Mouse (Mus musculus) hindbrain, embryonic 14.5 days (tissue): Measurements from ENCODE around the gene Gm20716. TPM values are rescaled to one million over a fixed set of nuclear protein-coding genes. Genes with fewer than 3 reads are reported as not detected.

ENCODE experiments used
- ATAC-seq: fragments of 200-750 bp; cut with Nextera tagmentation; 2 replicates; pipeline ENCODE4 v1.8.0; 2017; ENCODE audit warnings: moderate number of reproducible peaks, mild to moderate bottlenecking, moderate TSS enrichment, moderate library complexity; ENCODE audit not compliant: low FRiP score
- DNase-seq: peaks from one replicate; pipeline ENCODE4 v3.0.0-alpha.2; 2015; ENCODE audit warnings: low spot score
- H3K27ac ChIP-seq: fragments of 300-500 bp; sonication (generic); 2 replicates; pipeline ENCODE4 v1.5.1; 2014; ENCODE audit warnings: mild to moderate bottlenecking, moderate library complexity
- H3K27me3 ChIP-seq: fragments of 300-500 bp; sonication (generic); 2 replicates; pipeline ENCODE4 v1.6.1; 2014; ENCODE audit warnings: mild to moderate bottlenecking, low read length, mixed read lengths; ENCODE audit not compliant: control insufficient read depth, insufficient read depth
- H3K36me3 ChIP-seq: fragments of 300-500 bp; sonication (generic); replicated peaks from 2 replicates; pipeline ENCODE4 v1.6.1; 2014; ENCODE audit not compliant: control insufficient read depth, insufficient read depth
- H3K4me1 ChIP-seq: fragments of 300-500 bp; sonication (generic); replicated peaks from 2 replicates; pipeline ENCODE4 v1.6.1; 2014; ENCODE audit warnings: antibody characterized with exemption, low read length, mixed read lengths; ENCODE audit not compliant: control insufficient read depth, insufficient read depth
- H3K4me2 ChIP-seq: fragments of 300-500 bp; sonication (generic); replicated peaks from 2 replicates; pipeline ENCODE4 v1.6.1; 2014; ENCODE audit warnings: mild to moderate bottlenecking, moderate library complexity
- H3K4me3 ChIP-seq: fragments of 300-500 bp; sonication (generic); replicated peaks from 2 replicates; pipeline ENCODE4 v1.5.1; 2014; ENCODE audit warnings: mild to moderate bottlenecking, low read length
- H3K9ac ChIP-seq: fragments of 300-500 bp; sonication (generic); 2 replicates; pipeline ENCODE4 v1.6.1; 2014
- H3K9me3 ChIP-seq: fragments of 300-500 bp; sonication (generic); 2 replicates; pipeline ENCODE4 v1.6.1; 2016; ENCODE audit warnings: low read length; ENCODE audit not compliant: control insufficient read depth
- WGBS: fragments of 180-500 bp; shearing (Covaris S2); extraction: QIAGEN DNeasy Blood & Tissue Kit; methylation state at CpG from one replicate; pipeline ENCODE4 v1.1.7; 2014; 5-methylcytosine and 5-hydroxymethylcytosine counted together
- microRNA-seq: library from miRNA; unstranded; fragments of <30 nt; microRNA quantifications from one replicate; pipeline ENCODE4, GENCODE M21; 2016
- polyA plus RNA-seq: library from polyadenylated mRNA; unstranded; fragments of >200 nt; fragmentation: Nextera tagmentation; extraction: Ambion mirVana; gene quantifications from 2 replicates; pipeline ENCODE4 v1.2.1, GENCODE M21; 2014

Gm20716 gene
- polyA plus RNA-seq, 1 experiment from 2014 or later, result 26.3 TPM

DNA sequence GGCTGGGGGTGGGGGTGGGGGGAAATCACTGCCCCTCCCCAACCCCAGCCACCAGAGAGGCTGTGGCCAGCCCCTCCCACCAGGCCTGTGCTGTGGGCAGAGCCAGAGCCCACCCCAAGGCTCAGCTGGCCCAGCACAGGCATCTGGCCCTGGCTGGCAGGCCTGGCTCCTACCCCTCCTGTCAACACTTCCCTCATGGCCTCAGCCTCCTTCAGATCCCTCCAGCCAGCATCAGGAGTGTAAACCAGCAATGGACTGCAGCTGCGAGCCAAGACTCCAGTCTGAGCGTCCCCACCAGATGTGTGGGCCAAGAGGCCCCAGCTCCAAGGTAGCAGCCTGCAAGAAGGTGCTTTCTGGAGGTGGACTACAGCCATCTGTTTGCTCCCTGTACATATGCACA, 84.7 kb downstream of the Gm20716 start:
- no peak for DNase-seq
- Histone ChIP-seq H3K27ac (no peak overlapping the region), H3K4me1 (no peaks in the 10 kb centered on the region), H3K36me3 (no peaks in the 10 kb centered on the region), H3K4me2 (no peak overlapping the region), H3K9ac (no peak overlapping the region), H3K9me3 (no peaks in the 10 kb centered on the region), H3K4me3 (no peak overlapping the region), H3K27me3 (no peaks in the 10 kb centered on the region)
- 87% methylated on average over 2 of the region's 2 CpGs for WGBS
- no peak for ATAC-seq

DNA sequence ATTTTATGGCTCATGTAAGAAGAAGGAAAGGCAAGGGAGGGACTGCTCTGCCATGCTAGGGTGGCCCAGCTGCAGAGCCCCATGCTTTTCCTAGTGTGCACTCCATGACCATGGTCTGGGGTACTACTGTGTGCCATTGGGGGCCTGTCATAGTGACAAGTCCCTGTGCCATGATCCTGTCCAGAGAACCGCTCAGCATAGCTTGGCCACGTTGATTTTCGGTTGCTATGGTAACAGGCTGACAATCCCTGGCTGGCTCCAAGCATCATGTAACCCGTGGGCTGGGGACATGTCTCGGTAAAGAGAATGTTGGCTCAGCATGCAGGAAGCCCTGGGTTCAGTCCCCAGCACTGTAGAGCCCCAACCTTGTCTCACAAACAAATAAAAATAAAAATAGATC, 86.4 kb downstream of the Gm20716 start:
- Histone ChIP-seq H3K36me3 (no peaks in the 10 kb centered on the region), H3K4me3 (no peak overlapping the region), H3K27ac (peak overlapping the region; percentile 1; the same call in 1 of the 2 replicates), H3K4me1 (no peaks in the 10 kb centered on the region), H3K27me3 (no peaks in the 10 kb centered on the region), H3K9me3 (no peaks in the 10 kb centered on the region), H3K4me2 (no peak overlapping the region), H3K9ac (no peak overlapping the region)
- 26% methylated on average over 5 of the region's 5 CpGs for WGBS
- ATAC-seq, result no peak
- DNase-seq, result no peak

DNA sequence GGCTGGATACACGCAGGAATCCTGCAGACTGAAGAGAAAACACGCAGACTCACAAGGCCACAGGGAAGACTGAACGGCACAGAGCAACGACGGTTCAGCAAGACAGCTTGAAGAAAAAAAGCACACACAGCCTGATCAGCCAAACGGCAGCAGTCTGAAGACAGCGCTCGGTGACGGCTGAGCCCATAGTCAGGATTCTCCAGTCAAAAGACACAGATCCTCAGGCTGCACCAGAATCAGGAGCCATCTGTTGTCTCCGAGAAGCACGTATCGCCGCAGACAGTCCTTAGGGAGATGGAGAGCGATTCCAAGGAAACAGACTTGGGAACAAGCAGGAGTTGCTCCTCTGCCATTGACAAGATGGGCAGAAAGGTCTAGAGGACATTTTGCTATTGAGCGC, 93.0 kb downstream of the Gm20716 start:
- peak overlapping the region; percentile 41 for H3K27ac ChIP-seq
- no peaks in the 10 kb centered on the region for H3K36me3 ChIP-seq
- H3K4me3 ChIP-seq, result no peak overlapping the region
- no peaks in the 10 kb centered on the region for H3K4me1 ChIP-seq
- 54% methylated on average over 15 of the region's 15 CpGs for WGBS
- H3K27me3 ChIP-seq, result no peaks in the 10 kb centered on the region
- no peak for DNase-seq
- H3K4me2 ChIP-seq, result 0 out of 2 replicates have a peak overlapping the region, but pooled peaks have one; percentile 4
- H3K9ac ChIP-seq, result no peak overlapping the region
- ATAC-seq, result no peak
- H3K9me3 ChIP-seq, result no peaks in the 10 kb centered on the region

Small RNA genes lying within 50 kb of the gene (microRNA-seq; reads per million reads assigned to microRNA genes)
- gene Gm24561, result not detected

Other genes starting within 250 kb of the Gm20716 start
- 0.13 and 0.30 TPM in 2 replicates for gene Ripor3, start 219.7 kb downstream of the Gm20716 start, polyA plus RNA-seq
- 9.5 and 10.0 TPM in 2 replicates for gene Pard6b, start 149.4 kb downstream of the Gm20716 start, polyA plus RNA-seq
- gene Adnp, start 23.3 kb downstream of the Gm20716 start, polyA plus RNA-seq, result 4.7 and 5.4 TPM in 2 replicates
- 58.7 and 60.1 TPM in 2 replicates for gene Dpm1, start 227 bp upstream of the Gm20716 start, polyA plus RNA-seq
- 11.7 and 12.5 TPM in 2 replicates for gene Mocs3, start 258 bp upstream of the Gm20716 start, polyA plus RNA-seq
- gene Kcng1, start 51.4 kb upstream of the Gm20716 start, polyA plus RNA-seq, result 0.87 and 1.4 TPM in 2 replicates